Mouse (Mus musculus) ES-E14 (cell line): ENCODE results near the gene Tanc1. TPM values are rescaled to one million over a fixed set of nuclear protein-coding genes. Genes with fewer than 3 reads are reported as not detected.

ENCODE experiments used
- DNase-seq: peaks from one replicate; pipeline ENCODE4 v3.0.0-alpha.2; 2013; ENCODE audit warnings: low read depth, low spot score
- H3K27ac ChIP-seq: 2 replicates; pipeline ENCODE4 v1.5.1; 2012; ENCODE audit warnings: low read depth, mild to moderate bottlenecking, low read length, moderate library complexity, mixed read lengths; ENCODE audit not compliant: poor library complexity, insufficient read depth, severe bottlenecking
- H3K36me3 ChIP-seq: 2 replicates; pipeline ENCODE4 v1.6.1; 2012; ENCODE audit warnings: mild to moderate bottlenecking, low read length, moderate library complexity, mixed read lengths; ENCODE audit not compliant: control insufficient read depth, poor library complexity, insufficient read depth, severe bottlenecking
- H3K4me1 ChIP-seq, 2 experiments: fragments of 150-350 bp in 1 of 2; sonication (generic) in 1 of 2; 2 replicates each; pipeline ENCODE4 v1.6.1; 2012; ENCODE audit warnings: low read length in 2 of 2, mild to moderate bottlenecking in 1 of 2, mixed read lengths in 1 of 2; ENCODE audit not compliant: control insufficient read depth in 2 of 2, insufficient read depth in 2 of 2, poor library complexity in 1 of 2
- H3K4me3 ChIP-seq, 2 experiments: fragments of 150-350 bp in 1 of 2; sonication (generic) in 1 of 2; 2 replicates each; pipeline ENCODE4 v1.5.1; 2012; ENCODE audit warnings: low read length in 2 of 2, low read depth in 1 of 2, mild to moderate bottlenecking in 1 of 2, mixed read lengths in 1 of 2; ENCODE audit not compliant: insufficient read depth in 1 of 2, poor library complexity in 1 of 2, severe bottlenecking in 1 of 2
- H3K9ac ChIP-seq: 2 replicates; pipeline ENCODE4 v1.6.1; 2012; ENCODE audit warnings: low read depth, mild to moderate bottlenecking, low read length, mixed read lengths; ENCODE audit not compliant: poor library complexity, insufficient read depth, severe bottlenecking
- H3K9me3 ChIP-seq: fragments of 150-350 bp; sonication (generic); 2 replicates; pipeline ENCODE4 v1.6.1; 2012; ENCODE audit warnings: low read depth, mild to moderate bottlenecking, low read length; ENCODE audit not compliant: control insufficient read depth, insufficient read depth
- CHD2 ChIP-seq: IDR thresholded peaks from 2 replicates; pipeline ENCODE4 v1.6.1; 2014; ENCODE audit warnings: mild to moderate bottlenecking, low read depth, low read length, inconsistent platforms
- HCFC1 ChIP-seq: IDR thresholded peaks from 2 replicates; pipeline ENCODE4 v1.6.1; 2012; ENCODE audit warnings: low read length, inconsistent platforms, borderline replicate concordance; ENCODE audit not compliant: insufficient read depth
- MAFK ChIP-seq: IDR thresholded peaks from 2 replicates; pipeline ENCODE4 v1.6.1; 2014; ENCODE audit warnings: mild to moderate bottlenecking, low read depth, low read length, inconsistent platforms; ENCODE audit not compliant: insufficient read depth
- ZC3H11A ChIP-seq: IDR thresholded peaks from 2 replicates; pipeline ENCODE4 v1.6.1; 2012; ENCODE audit warnings: low read depth, mild to moderate bottlenecking, inconsistent platforms, low read length, borderline replicate concordance
- ZNF384 ChIP-seq: IDR thresholded peaks from 2 replicates; pipeline ENCODE4 v1.6.1; 2012; ENCODE audit warnings: low read depth, low read length, inconsistent platforms
- in situ Hi-C, 2 experiments: fragments of 600-800 bp; cut with MboI; formaldehyde crosslinking; loops; one replicate each; pipeline ENCODE4 v1.15.1; 2025; ENCODE audit warnings: low sequenced_read_pairs in 2 of 2, inconsistent platforms in 1 of 2; ENCODE audit not compliant: unreplicated experiment in 2 of 2
- total RNA-seq: library from RNA; depleted of rRNA; stranded (reverse); fragments of 300-350 nt; gene quantifications from 2 replicates; pipeline ENCODE4 v1.2.3, GENCODE M21; 2012

The Tanc1 gene
- total RNA-seq, 1 experiment = 28.2 TPM

GRCm38 (mm10) chr2:59648444-59648843 lies 36.6 kb downstream of the Tanc1 start:
- peak; percentile 58 for DNase-seq
- no peak overlapping the region for H3K4me3 ChIP-seq
- H3K9me3 ChIP-seq = no peaks in the 10 kb centered on the region
- H3K9ac ChIP-seq = no peak overlapping the region
- peaks cover 6% of the 10 kb centered on the region; the same call in 1 of the 2 replicates for H3K36me3 ChIP-seq
- H3K27ac ChIP-seq = no peak overlapping the region; the same call in 1 of the 2 replicates
- TF ChIP-seq ZC3H11A (no peak), MAFK (no peak), HCFC1 (no peak), ZNF384 (no peak), CHD2 (no peak)
- in situ Hi-C loops = no loop called here
- H3K4me1 ChIP-seq = peaks cover 7 to 29% of the 10 kb centered on the region in 2 experiments

DNA sequence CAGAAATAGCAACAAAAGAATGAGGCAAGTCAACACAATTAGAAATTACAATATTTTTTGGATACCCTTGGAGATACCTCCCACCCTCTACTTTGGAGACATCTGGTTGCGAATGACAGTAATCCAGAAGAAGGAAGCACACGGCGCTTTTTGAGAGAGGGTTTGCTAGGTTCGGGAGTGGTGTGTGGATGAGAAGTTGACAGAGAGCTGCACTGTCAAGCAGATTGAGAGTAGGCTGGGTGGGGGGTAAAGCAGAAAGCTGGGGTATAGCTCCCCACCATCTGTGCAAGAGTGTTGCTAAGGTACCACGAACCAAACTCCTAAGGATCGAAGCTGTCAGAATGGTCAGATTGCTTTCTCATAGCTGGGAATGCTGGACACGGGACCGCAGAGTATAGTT lies 40.0 kb downstream of the Tanc1 start:
- H3K9me3 ChIP-seq = no peaks in the 10 kb centered on the region
- H3K36me3 ChIP-seq = peaks cover 8% of the 10 kb centered on the region; the same call in 1 of the 2 replicates
- in situ Hi-C loops = no loop called here
- H3K4me3 ChIP-seq = no peak overlapping the region
- TF ChIP-seq CHD2 (no peak), MAFK (no peak), HCFC1 (no peak), ZC3H11A (no peak), ZNF384 (no peak)
- no peak for DNase-seq
- no peak overlapping the region for H3K27ac ChIP-seq
- no peak overlapping the region for H3K9ac ChIP-seq
- H3K4me1 ChIP-seq = peaks cover 9 to 19% of the 10 kb centered on the region in 2 experiments

- in situ Hi-C loops = no loop called here
- no peak overlapping the region for H3K27ac ChIP-seq
- H3K4me1 ChIP-seq = peaks cover 9 to 15% of the 10 kb centered on the region in 2 experiments
- TF ChIP-seq ZNF384 (no peak), MAFK (no peak), CHD2 (no peak), HCFC1 (no peak), ZC3H11A (no peak)
- no peak overlapping the region for H3K4me3 ChIP-seq
- H3K9ac ChIP-seq = no peak overlapping the region
- no peak for DNase-seq
- peaks cover 11% of the 10 kb centered on the region; the same call in 1 of the 2 replicates for H3K36me3 ChIP-seq
- no peaks in the 10 kb centered on the region for H3K9me3 ChIP-seq
Observed at GRCm38 (mm10) chr2:59652702-59653101, 40.9 kb downstream of the Tanc1 start.

DNA sequence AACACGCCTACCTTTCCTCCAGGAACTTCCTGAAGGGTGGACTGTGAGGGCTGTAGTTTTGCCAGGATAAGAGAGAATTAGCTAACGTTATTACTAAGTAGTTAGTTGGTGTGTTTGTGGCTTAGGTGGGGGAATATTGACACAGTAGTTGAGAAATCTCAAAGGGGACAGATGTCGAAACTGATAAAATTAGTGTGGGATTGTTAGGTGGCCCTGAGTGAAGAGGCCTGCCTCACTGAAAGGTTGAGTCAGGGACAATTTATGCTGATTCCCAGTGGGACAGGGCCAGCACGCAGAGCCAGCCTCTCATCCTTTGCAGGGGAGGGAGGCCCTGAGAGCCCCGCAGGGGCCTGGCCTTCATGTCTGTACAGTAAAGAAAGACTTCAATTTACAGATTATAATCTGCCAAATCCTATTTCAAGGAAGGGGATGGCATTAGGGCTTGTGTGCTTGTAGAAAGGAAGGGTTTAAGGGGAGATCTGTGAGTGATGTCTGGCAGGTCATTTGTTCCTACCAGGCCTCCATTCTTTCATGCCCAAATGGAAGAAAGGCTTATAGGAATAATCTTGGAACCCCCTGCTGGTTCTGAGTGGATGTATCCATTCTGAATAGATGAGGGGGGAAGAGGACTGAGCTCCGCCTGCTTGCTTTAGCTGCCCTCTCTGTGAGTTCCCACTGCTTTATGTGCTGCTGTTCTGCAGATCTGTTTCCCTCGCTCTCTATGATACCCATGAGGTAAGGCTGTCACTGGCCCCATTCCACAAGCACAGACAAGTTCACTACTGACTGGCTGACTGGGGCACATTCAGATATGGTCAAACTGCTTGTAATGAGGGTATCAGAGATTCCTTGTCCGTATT lies 41.7 kb downstream of the Tanc1 start:
- DNase-seq = no peak
- Histone ChIP-seq H3K9ac (no peak overlapping the region), H3K27ac (no peak overlapping the region), H3K4me1 (peaks cover 8 to 13% of the 10 kb centered on the region in 2 experiments), H3K4me3 (no peak overlapping the region), H3K9me3 (no peaks in the 10 kb centered on the region), H3K36me3 (peaks cover 11% of the 10 kb centered on the region; the same call in 1 of the 2 replicates)
- in situ Hi-C loops = no loop called here
- TF ChIP-seq MAFK (no peak), CHD2 (no peak), ZNF384 (no peak), ZC3H11A (no peak), HCFC1 (no peak)
